Mouse (Mus musculus) MEL (cell line): ENCODE results near the gene Arhgef2.

Experiments used
- BHLHE40 ChIP-seq: IDR thresholded peaks from 2 replicates; pipeline ENCODE4 v1.6.1; 2012; ENCODE audit warnings: low read depth, mild to moderate bottlenecking, inconsistent platforms, low read length, improper control_type of control experiment, borderline replicate concordance
- CTCF ChIP-seq, 3 experiments: IDR thresholded peaks in 2 of 3; conservative IDR thresholded peaks in 1 of 3; 2 replicates each; pipeline ENCODE4 v1.5.1; 2011 to 2012; ENCODE audit warnings: low read length in 3 of 3, low read depth in 2 of 3, mild to moderate bottlenecking in 2 of 3, improper control_type of control experiment in 1 of 3, inconsistent platforms in 1 of 3, mixed read lengths in 1 of 3, moderate library complexity in 1 of 3; ENCODE audit not compliant: control insufficient read depth in 1 of 3, insufficient read depth in 1 of 3, poor library complexity in 1 of 3, severe bottlenecking in 1 of 3
- ELF1 ChIP-seq: IDR thresholded peaks from 2 replicates; pipeline ENCODE4 v1.6.1; 2014; ENCODE audit warnings: low read depth, mild to moderate bottlenecking, inconsistent platforms, low read length, improper control_type of control experiment, moderate library complexity
- EP300 ChIP-seq, 2 experiments: IDR thresholded peaks; 2 replicates each; pipeline ENCODE4 v1.6.1; 2011; ENCODE audit warnings: improper control_type of control experiment in 2 of 2, low read length in 2 of 2, low read depth in 1 of 2, mild to moderate bottlenecking in 1 of 2
- GABPA ChIP-seq: IDR thresholded peaks from 2 replicates; pipeline ENCODE4 v1.6.1; 2012; ENCODE audit warnings: low read depth, mild to moderate bottlenecking, inconsistent platforms, low read length, improper control_type of control experiment, moderate library complexity
- KAT2A ChIP-seq: conservative IDR thresholded peaks from 2 replicates; pipeline ENCODE4 v1.6.1; 2012; ENCODE audit warnings: low read depth, low read length, improper control_type of control experiment, inconsistent platforms
- MXI1 ChIP-seq: IDR thresholded peaks from 2 replicates; pipeline ENCODE4 v1.6.1; 2011; ENCODE audit warnings: mild to moderate bottlenecking, low read depth, low read length, improper control_type of control experiment
- POLR2A ChIP-seq, 2 experiments: IDR thresholded peaks; 2 replicates each; pipeline ENCODE4 v1.6.1; 2011 to 2012; ENCODE audit warnings: low read length in 2 of 2, mild to moderate bottlenecking in 2 of 2, control low read depth in 1 of 2, improper control_type of control experiment in 1 of 2, low read depth in 1 of 2, moderate library complexity in 1 of 2; ENCODE audit not compliant: control insufficient read depth in 1 of 2, insufficient read depth in 1 of 2, poor library complexity in 1 of 2
- UBTF ChIP-seq: IDR thresholded peaks from 2 replicates; pipeline ENCODE4 v1.6.1; 2012; ENCODE audit warnings: low read depth, mild to moderate bottlenecking, inconsistent platforms, low read length, improper control_type of control experiment, moderate library complexity, borderline replicate concordance; ENCODE audit not compliant: insufficient read depth
- USF1 ChIP-seq: IDR thresholded peaks from 2 replicates; pipeline ENCODE4 v1.6.1; 2014; ENCODE audit warnings: low read depth, mild to moderate bottlenecking, inconsistent platforms, low read length, improper control_type of control experiment, moderate library complexity
- ZC3H11A ChIP-seq: IDR thresholded peaks from 2 replicates; pipeline ENCODE4 v1.6.1; 2012; ENCODE audit warnings: low read depth, mild to moderate bottlenecking, inconsistent platforms, low read length, improper control_type of control experiment
- ZKSCAN1 ChIP-seq: IDR thresholded peaks from 2 replicates; pipeline ENCODE4 v1.6.1; 2012; ENCODE audit warnings: low read depth, mild to moderate bottlenecking, inconsistent platforms, low read length, improper control_type of control experiment, moderate library complexity

DNA sequence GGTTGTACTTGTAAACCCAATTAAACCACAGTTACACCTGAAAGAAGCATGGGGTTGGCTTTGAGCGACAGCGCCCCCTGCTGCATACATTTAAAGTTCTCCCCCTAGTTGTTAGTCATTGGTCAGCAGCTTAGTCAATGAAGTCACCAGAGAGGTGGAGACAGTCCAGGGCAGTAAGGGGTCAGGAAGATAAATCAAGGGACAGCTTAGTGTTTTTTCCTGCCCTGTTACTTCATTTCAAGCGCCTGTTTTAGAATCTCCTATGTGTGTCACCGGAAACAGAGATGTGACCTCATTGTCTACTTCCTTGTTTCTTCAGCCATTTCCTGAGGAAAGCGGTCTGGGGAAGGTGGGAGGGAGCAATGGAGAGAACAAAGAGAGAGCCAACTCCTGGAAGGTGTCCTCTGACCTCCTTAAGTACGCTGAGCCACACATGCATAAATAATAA lies 2.0 kb upstream of the Arhgef2 start:
- no peak for TF ChIP-seq KAT2A
- no peak for TF ChIP-seq ZKSCAN1
- TF ChIP-seq BHLHE40 = peak; percentile 5; the same call in 1 of the 2 replicates
- peak in 2 of 3 experiments; percentile 92 to 99; a peak in 5 of 6 replicates for TF ChIP-seq CTCF (IDR thresholded peaks at IDR 0.05 in 2 of 3, conservative IDR thresholded peaks at IDR 0.05 in 1 of 3; ENCODE audit: control insufficient read depth in 1 of 3, insufficient read depth in 1 of 3, low read depth in 2 of 3, low read length in 3 of 3, poor library complexity in 1 of 3, severe bottlenecking in 1 of 3)
- TF ChIP-seq ZC3H11A = peak; percentile 63
- TF ChIP-seq EP300 (IDR thresholded peaks at IDR 0.05; ENCODE audit: low read depth in 1 of 2, low read length in 2 of 2) = no peak
- TF ChIP-seq GABPA = no peak
- no peak for TF ChIP-seq USF1
- TF ChIP-seq POLR2A (IDR thresholded peaks at IDR 0.05; ENCODE audit: control insufficient read depth in 1 of 2, insufficient read depth in 1 of 2, low read depth in 1 of 2, low read length in 2 of 2, poor library complexity in 1 of 2) = no peak
- 0 out of 2 replicates have a peak, but pooled peaks have one; percentile 13 for TF ChIP-seq MXI1
- no peak for TF ChIP-seq UBTF
- peak; percentile 43; the same call in 1 of the 2 replicates for TF ChIP-seq ELF1
